Mouse (Mus musculus): ENCODE data around the gene As3mt. TPM values are rescaled to one million over a fixed set of nuclear protein-coding genes. Genes with fewer than 3 reads are reported as not detected.

As3mt gene
- total RNA-seq (2023) = 23.1 TPM

DNA sequence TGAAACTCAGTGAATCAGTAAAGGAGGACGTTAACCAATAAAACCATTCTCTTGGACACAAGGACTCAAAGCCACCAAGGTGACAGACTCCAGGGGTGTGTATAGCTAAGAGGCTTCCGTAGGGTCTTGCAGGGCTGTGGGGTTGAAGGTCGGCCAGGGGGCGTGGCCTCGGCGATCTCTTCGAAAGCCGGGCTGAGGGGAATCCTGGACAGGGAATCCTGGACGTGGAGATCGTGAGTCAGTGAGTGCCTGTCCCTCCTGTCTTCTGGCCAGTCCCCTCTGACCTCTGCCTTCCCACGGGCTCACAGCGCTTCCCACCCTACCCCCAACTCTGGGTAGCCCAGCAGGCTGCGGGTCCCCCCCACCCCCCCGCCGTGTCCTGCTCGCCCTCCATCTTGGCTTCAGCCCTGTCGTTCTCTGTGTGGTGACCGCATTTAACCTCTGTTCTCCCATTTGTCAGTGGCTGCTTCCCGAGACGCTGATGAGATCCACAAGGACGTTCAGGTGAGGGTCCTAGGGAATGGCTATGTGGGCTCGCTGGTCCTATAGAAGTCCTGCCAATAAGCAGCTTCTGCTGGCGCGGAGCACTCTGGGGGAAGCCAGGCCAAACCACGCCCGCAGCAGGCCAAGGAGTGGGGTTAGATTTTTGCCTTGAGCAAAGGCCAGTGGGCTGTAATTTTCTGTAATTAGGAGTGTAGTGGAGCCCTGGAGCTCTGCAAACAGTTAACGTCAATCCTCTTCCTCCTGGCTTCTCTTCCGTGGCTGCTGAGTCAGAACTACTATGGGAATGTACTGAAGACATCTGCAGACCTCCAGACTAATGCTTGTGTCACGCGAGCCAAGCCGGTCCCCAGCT is at the start of gene As3mt:
Gene As3mt, plus strand, starts transcription at position 163 of the 856 bp plus-strand sequence.

DNA sequence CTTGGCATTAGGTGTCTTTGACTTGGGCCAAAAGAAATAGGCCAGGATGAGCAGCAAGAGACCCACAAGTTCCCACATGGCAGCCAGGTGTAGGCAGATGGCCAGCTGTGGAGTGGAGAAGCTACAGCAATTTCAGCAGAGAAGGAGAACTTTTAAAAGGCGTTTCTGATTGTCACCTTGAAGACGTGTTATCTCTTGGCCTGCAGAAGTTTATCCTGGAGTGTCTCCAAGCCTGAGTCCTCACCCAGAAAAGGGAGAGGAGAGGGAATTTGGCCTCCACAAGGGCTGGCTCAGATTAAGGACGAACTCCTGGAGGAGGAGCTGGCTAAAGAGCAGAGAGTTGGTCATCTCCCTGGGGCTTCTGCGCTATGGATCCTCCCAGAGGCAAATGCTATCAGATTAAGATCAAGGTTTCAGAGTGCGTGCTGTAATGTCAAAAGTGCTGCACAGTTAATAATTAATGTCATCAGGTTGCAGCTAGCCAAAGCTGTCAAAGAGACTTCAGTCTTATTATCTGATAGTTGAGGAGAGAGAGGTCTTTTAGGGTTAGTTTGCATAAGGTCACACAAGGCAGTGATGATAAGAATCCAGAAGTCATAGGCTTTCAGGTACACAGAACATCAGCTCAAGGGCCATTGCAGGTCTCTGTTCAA is 34.4 kb upstream of the As3mt start, which contains the start of gene Cyp17a1:
Gene Cyp17a1, minus strand, starts transcription at position 407 of the 653 bp plus-strand sequence.

DNA sequence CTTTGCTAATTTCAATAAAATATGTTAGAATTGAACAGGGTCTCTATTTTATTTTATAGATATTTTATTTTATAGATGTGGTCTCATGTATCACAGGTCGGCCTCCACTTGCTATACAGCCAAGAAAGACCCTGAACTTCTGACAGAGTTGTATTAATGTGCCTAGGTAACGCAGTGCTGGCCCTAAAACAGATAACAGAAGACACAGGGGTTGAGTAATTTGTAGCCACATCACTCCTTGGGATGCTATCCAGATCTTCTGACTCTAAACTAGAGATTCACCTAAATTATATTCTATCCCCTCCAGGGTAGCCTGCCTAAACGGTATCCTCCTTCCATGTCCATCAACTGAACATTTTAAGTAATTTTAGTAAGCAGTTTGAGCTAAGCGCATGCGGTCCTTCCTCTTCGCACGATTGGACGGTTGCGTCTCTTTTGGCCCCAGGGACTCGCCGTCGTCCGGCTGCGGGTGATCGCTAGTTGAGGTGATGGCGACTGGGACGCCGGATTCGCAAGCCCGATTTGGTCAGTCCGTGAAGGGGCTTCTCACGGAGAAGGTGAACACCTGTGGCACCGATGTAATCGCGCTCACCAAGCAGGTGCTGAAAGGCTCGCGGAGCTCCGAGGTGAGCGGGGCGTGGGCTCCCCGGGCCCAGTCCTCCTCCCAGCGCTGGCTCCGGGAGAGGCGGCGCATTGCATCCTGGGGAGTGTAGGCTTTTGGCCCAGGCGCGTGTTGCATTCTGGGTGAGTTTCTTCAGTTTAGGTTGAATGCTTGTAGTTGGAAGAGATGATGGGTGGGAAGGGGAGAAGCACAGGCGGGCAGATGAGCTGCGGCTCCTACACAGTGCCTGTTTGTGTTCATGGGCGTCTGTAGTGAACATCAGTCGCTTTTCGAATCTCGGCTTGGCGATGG is 17.5 kb upstream of the As3mt start, which contains the start of gene Borcs7:
Gene Borcs7, plus strand, starts transcription at position 447 of the 913 bp plus-strand sequence.

DNA sequence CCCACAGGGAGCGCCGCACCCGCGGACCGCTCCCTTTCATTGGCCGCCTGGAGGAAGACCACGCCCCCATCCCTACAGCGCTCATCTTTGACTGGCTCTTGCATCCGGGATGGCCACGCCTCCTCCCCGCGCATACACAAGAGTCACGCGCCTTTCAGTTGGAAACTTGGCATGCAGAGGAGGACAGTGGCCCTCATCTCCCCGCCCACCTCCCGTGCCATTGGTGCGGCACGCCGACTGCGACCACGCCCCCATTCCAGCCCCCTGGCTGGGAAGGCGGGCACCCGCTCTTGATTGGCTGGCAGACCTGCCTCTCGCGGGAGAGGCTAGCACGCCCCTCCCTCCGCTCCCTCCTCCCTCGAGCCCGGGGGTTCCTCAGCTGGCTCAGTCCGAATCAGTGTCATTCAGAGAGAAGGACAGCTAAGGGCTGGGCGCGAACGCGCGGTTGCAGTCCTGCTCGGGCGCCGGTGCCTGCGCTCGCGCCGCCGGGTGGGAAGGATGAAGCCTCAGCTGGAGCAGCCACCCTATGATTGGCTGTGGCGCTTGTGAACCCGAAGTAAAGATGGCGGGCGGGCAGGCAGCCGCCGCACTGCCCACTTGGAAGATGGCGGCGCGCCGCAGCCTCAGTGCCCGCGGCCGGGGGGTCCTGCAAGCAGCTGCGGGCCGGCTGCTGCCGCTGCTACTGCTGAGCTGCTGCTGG is 54.1 kb downstream of the As3mt start, which contains the start of gene Cnnm2:
Gene Cnnm2, plus strand, starts transcription at position 350 of the 700 bp plus-strand sequence.

Other genes starting within 250 kb of the As3mt start
- gene Trim8, start 205.8 kb upstream of the As3mt start, total RNA-seq (2023) = 55.7 TPM
- 14.2 TPM for gene Arl3, start 134.3 kb upstream of the As3mt start, total RNA-seq (2023)
- 10.8 TPM for gene Sfxn2, start 134.1 kb upstream of the As3mt start, total RNA-seq (2023)
- gene Wbp1l, start 108.4 kb upstream of the As3mt start, total RNA-seq (2023) = 65.4 TPM
- gene Cyp17a1, start 34.3 kb upstream of the As3mt start, total RNA-seq (2023) = not detected
- 4.8 TPM for gene Borcs7, start 17.6 kb upstream of the As3mt start, total RNA-seq (2023)
- gene Cnnm2, start 54.1 kb downstream of the As3mt start, total RNA-seq (2023) = 8.0 TPM